Mouse (Mus musculus) lung, postnatal 36 days (tissue): ENCODE measurements around the gene Arv1.

ENCODE experiments used
- DNase-seq: peaks from one replicate; pipeline ENCODE4 v3.0.0; 2022; ENCODE audit warnings: mixed read lengths

Arv1 gene

DNA sequence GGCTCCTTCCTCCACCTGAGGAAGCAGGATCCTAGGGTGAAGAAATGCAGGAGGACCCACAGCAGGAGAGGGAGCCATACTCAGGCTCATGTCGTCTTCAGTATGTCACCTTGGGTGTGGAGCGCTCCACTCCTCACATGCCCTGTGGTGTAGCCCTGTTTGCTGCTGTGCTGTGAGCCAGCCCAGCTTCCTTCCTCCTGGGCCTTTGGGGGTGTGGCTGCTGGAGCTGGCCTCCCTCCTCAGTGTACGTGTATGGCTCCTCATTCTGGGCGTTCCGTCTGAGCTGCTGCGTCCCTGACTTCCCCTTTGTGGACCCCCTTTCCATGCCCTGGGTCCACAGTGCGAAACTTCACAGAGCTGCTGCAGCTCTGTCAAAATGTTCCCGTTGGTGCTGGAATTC, 10.9 kb downstream of the Arv1 start:
- DNase-seq = no peak

DNA sequence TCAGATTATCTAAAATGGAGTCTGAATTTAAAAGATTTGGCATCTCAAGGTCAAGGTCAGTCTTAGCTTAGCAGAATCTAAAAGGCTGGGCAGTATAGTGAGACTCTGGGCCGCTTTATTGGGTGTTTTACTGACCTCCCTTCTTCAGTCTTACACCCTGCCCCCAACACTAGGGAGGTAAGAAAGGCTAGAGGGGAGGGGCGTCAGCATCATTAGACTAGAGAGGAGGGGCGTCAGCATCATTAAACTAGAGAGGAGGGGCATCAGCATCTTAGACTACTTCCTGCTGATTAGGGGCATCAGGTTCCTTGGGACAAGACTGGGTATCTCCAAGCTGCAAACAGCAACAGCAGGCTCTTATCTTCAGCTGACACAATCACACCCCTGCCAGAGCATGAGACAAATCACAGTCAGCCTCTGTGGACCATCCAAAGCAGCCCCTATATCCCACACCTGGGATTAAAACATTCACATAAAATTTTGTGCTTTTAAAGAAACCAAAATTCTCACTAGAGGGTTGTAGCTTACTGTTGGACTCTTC, 13.5 kb downstream of the Arv1 start:
- no peak for DNase-seq

DNA sequence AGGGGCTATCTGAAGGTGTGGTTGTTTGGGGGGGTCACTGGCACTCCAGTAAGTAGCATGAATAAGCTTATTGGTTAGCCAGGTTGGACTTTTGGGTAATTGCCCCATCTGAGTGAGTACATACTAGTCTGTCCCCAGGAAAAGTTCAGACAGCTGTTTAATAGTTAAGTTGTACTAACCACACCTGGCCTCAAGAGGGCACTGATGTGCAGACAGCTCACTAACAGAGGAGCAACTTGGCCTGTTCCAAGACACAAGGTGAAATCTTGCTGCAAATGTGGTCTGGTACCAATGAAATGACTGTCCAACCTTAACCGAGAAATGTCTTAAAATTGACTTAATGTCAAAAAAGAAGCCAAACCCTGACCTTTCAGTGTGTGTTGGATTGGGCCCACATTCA, 17.3 kb downstream of the Arv1 start:
- peak; percentile 58 for DNase-seq

DNA sequence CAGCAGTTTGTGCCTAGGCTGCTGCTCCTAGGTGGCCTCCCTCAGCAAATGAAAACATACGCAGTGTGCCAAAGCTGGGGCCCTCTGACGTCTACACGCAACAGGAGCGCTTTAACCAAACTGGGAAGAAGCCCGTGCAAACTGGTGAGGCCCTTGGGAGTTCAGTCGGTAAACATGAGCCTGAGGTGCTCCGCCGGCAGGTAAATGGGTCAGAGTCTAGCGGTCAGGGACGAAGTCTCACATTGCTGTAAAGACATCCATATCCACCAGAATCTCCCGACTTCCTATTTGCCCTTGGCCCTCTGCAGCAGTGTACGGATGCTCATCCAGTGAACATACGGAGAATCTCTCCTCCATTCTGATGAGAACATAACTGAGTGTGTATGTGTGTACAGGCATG, 24.7 kb downstream of the Arv1 start:
- DNase-seq = no peak

DNA sequence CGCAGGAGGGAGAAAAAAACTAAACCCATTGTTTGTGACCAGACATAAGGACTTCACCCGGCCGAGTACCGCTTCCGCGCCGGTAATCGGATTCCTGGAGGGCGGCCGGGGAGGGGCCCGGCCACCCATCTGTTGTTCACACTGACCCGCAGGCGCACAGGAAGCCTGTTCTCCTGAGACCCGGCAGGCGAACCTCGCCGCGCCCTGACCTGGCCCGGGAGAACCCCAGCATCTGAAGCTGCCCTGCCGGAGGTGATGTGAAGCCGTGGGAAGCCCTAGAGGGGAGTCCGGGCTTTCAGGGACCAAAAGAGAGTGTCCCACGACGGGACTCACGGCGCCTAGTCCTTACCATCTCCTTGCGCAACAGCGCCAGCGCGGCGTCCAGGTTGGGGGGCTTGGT, 29.3 kb downstream of the Arv1 start:
- DNase-seq = no peak

DNA sequence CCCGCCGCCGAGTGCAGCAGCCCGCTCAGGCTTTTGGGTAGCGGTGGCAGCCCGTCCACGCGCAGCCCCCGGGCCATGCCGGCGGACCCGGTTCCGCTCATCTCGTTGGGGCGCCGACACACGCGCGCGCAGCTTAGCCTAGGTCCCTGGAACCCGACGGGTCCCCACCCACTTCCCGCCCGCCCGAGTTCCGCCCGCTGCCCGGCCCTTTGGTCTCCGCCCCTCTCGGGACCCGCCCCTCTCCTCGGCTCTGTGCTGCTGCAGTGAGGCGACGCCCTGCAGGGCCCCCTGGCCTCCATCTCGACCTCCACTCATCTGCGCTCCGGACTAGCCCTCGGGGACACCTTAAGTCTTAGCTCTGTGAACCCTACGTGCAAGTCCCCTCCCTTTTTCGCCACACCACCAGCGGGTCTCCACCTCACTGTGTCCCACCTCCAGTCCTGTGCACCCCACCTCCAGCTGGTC, 29.8 kb downstream of the Arv1 start, which contains the start of gene Fam89a:
Fam89a (minus strand) TSS at position 124 of the 465 bp plus-strand sequence.
- DNase-seq = peak; percentile 70

DNA sequence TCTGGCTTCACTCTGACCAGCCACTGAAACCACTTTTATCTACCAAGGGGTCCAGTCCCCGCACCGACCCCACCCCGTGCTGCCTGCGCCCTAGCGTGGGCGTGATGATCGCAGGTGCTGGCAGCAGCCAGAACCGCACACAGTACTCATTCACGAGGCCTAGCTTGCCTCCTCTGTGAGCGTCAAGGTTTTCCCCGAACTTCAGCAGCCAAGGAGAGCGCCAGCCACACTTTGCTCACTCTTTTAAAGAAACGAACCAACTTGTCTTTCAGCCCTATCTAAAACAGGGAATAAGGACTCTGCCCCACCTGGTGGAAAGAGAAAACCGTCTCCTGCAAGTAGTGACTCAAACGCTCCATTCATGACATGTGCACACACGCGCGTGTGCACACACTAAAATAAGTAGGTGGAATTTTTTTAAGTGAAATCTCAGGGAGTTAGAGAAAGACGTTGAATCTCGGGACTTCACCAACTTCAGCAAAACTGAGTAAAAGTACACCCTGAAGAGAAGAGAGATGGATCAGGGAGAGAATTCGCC, 30.5 kb downstream of the Arv1 start:
- DNase-seq = no peak

DNA sequence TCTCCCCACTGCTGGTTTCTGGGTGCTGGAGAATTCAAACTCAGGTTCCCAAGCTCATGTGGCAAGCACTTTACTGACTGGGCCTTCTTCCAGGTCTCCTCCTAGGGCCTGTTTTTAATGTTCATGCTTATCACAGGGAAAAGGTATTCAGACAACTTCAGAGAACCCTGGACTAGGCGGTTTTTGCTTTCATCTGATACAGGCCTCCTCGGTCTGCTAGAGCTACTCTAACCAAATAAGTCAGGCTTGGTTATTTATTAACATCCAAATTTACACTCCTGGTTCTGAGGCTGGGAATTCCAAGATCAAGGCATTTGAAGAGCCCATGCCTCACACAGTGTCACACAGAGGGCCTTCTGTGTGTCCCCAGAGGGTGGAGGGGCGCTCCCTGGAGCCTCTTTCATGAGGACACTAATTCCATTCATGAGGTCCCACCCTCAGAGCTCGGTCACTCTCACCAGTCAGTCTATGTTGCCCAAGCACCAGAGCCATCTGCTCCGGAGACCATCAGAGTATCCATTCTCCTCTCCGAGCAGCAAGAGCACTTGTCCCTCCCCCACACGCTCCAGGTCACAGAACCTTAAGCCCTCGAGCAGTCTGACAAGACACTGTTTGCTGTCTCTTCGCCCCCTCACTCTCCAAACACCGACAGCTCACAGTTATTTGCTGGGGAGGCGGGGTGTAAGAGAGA, 32.3 kb downstream of the Arv1 start:
- no peak for DNase-seq

DNA sequence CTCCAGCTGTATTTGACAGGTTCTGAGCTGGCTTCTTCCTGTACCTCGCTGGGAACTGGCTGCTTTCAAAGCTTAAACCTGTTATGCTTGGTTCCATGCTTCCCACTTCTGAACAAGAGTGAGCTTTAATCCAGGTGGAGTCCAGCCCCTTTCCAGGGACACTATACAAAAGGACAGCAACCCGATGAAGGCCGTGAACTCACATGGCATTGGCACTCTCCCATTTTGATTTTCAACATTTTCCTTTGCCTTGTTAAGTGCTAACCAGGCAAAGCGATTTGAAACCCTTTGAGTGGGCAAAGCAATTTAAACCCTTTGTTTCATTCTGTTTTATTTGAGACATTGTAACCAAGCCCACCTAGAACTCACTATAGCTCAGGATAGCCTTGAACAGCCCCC, 32.9 kb downstream of the Arv1 start:
- no peak for DNase-seq

DNA sequence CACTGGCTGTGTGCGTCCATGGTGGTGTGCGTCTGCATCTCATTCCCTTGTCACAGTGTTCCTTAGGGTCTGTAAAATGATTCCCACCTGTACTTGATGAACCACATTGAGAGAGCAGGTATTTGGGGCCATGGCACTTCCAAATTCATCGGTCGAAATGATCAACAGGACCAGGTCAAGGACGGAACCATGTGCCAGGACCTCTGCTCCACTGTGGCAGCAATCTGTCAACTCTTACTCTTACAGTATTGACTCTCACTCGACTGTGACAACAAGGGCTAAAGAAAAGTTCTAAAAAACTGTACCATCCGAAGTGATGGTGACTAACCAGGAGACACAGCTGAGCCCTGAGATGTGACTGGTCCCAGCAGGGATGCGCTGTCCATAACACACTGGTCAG, 33.5 kb downstream of the Arv1 start:
- DNase-seq = no peak

DNA sequence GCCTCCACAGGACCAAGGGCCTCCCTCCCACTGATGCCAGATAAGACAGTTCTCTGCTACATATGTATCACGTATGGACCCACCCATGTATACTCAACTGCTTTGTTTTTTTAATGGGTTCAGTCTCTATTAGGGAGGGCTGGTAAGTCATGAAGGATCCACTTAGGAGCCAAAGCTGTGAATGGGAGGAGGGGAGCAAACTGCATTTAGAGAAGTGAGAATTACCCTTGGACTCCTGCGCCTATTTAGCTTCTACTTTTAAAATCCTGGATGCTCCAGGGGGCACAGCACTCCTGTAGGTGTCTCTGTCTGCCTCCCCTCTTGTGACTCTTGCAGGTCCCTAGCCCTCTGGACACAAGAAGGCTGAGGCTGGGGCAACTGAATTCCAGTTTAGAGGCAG, 34.2 kb downstream of the Arv1 start:
- DNase-seq = no peak

DNA sequence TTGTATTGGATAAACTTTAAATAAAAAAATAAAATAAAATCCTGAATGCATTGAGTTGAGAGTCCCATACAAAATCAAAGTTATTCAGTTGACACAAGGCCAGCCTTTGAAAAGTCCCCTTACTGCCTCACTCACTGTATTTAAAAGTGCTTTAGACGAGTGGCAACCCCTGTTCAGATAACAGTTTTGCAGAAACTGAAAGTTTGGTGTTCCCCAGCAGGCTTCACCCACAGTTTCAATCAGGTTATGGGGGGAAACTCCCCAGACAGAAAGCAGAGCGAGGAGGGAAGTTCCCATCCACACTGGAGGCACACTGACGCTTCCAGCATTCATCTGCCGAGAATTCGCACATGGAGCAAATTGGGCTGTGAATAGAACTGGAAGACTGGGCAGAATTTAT, 34.7 kb downstream of the Arv1 start:
- no peak for DNase-seq

DNA sequence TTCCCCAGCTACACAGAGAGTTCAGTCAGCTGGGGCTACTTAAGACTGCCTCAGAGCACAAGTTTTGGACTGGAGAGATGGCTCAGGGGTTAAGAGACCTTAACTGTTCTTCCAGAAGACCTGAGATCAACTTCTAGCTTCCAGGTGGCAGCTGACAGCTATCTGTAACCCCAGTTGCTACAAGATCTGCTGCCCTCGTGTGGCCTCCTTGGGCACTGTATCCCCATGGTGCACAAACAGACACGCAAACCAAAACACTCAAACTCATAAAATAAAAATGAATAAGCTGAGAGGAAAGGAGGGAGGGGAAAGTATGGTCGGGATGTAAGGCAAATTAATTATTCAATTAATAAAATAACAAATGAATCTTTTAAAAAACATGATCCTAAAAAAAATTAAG, 36.6 kb downstream of the Arv1 start:
- peak; percentile 67 for DNase-seq

DNA sequence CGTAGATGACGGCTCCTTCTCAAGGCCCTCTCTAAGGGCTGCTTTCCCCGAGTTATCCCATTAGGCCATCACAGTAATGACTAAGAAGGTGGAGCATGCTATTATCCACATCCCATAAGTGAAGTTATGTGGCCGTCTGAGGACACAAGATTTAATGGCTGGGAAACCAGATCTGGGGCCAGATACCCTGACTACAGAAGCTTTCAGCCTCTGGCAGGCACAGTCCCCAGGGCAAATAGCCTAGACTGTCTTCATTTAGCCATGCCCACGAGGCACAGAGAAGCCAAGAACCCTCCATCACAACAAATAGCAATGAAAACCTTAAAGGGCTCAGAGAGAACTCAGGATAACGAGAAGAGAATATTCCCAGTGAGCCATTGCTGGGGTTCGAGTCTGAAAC, 41.1 kb downstream of the Arv1 start:
- DNase-seq = no peak

DNA sequence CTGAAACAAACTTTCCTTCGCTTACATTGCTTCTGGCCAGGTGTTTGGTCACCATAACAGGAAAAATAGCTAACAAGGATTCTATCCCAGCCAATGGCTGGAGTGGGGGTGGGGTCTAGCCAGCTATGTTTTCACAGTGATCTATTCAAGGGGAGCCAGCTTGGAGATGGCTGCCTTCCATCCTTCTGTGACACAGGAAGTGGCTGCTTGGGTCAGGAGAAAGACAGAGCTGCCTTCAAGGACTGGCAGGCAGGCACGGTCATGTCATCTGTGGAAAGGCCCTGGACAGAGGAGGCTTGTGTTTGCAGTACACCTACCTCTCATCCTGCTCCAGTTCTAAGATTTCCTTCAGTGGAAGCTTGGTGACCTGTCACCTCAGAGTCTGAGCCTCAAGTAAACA, 50.5 kb downstream of the Arv1 start:
- no peak for DNase-seq

DNA sequence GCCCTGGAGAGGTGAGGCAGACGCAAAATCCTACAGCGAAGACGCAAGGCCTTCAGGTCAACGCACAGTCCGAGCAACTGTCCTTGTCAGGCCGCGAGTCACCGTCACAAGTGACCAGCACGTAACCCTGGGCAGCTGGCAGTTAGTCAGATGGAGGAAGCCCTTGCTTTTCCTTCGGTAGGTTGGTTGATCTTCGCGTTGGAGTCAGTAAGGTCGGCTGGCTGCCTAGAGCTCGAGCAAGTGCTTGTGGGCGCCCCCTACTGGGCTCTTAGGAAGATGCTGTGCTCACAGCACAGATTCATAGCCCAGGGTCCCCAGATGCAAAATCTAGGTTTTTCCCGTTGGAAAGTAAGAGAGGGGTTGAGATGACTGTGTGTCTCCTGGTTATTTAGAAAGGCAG, 53.8 kb downstream of the Arv1 start:
- peak; percentile 84 for DNase-seq

DNA sequence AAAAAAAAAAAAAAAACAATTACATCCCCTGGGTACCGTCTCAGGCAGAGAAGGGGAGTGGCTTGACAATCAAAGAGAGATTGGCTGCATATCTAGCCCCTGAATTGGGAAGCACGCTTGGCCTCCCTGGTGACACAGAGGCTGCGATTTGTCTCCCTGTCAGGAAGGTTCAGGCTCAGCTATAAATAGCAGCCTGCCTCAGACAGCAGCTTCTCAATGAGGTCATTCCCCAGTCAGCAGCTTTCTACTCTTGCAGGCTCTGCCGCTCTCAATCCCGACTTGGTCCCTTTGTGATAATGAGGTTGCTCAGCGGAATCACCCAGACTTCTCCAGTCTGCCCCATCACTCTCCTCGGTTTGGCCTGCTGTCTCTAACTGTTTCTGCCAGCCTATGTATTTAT, 58.3 kb downstream of the Arv1 start:
- no peak for DNase-seq

DNA sequence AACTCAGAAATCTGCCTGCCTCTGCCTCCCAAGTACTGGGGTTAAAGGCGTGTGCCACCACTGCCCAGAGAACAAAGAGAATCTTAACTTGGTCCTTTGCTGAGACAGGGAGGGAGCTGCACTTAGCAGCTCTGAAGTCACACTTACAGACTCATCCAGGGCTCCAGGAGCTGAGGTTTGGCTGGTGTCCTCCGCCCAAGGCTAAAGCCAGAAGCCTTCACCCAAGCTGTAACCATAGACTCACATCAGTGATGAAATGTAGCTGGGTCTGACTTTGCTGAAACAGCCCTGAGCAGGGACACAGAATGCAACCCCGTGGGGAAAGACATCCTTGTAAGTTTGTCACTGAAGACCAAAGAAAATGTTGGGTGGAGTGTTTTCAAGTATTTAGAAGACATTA, 60.5 kb downstream of the Arv1 start:
- DNase-seq = no peak

DNA sequence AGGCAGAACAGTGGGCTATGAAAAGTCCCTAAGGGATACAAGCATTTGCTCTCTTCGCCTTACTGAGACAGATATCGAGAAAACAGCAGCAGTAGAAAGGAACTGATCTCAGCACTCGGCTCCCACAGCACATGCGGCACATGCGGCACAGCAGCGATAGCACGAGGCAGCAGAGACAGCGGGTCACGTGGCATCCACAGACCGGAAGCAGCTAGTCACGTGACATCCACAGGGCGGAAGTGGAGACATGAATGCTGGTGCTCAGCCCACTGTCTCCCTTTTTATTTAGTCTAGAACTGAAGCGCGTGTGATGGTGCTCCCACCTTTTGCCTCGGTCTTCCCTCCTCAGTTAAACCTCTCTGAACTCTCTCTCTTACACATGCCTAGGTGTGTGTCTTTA, 61.3 kb downstream of the Arv1 start:
- DNase-seq = no peak
